Mouse (Mus musculus): ENCODE results near the gene Dalrd3.

- TF ChIP-seq CTCF (IDR thresholded peaks at IDR 0.05; ENCODE audit: low read depth), result peak; percentile 39
- TF ChIP-seq EP300 (optimal IDR thresholded peaks at IDR 0.05), result peak; percentile 60
Measured at GRCm38 (mm10) chr9:108560227-108560841, 9.4 kb upstream of the Dalrd3 start, which contains the start of gene Impdh2.
